Mouse (Mus musculus): ENCODE measurements around the gene Map3k13. TPM values are rescaled to one million over a fixed set of nuclear protein-coding genes. Genes with fewer than 3 reads are reported as not detected.

Map3k13 gene
- polyA plus RNA-seq, 1 experiment, result 2.3 TPM

GRCm38 (mm10) chr16:21814861-21815668 lies 20.9 kb downstream of the Map3k13 start:
- Histone ChIP-seq H3K27ac (ENCODE audit: control insufficient read depth, insufficient read depth, low read length) (no peak overlapping the region), H3K36me3 (ENCODE audit: control insufficient read depth, insufficient read depth, low read length) (no peaks in the 10 kb centered on the region), H3K4me3 (ENCODE audit: control insufficient read depth, insufficient read depth, low read length) (no peak overlapping the region), H3K4me1 (replicated peaks; ENCODE audit: control insufficient read depth, insufficient read depth, low read length) (peaks cover 3% of the 10 kb centered on the region; the same call in 1 of the 2 replicates), H3K27me3 (ENCODE audit: control insufficient read depth, insufficient read depth, low read length) (no peaks in the 10 kb centered on the region)
- TF ChIP-seq CTCF (IDR thresholded peaks at IDR 0.05; ENCODE audit: borderline replicate concordance, control insufficient read depth, extremely low read depth, insufficient read depth, low read length, poor library complexity) (no peak), POLR2A (IDR thresholded peaks at IDR 0.05; ENCODE audit: control insufficient read depth, extremely low read depth, insufficient read depth, low read length, poor library complexity) (no peak)
- WGBS, result 67% methylated on average over 11 of the region's 11 CpGs
- DNase-seq, result no peak

GRCm38 (mm10) chr16:21815669-21816010 lies 21.5 kb downstream of the Map3k13 start:
- Histone ChIP-seq H3K27me3 (ENCODE audit: control insufficient read depth, insufficient read depth, low read length) (no peaks in the 10 kb centered on the region), H3K36me3 (ENCODE audit: control insufficient read depth, insufficient read depth, low read length) (no peaks in the 10 kb centered on the region), H3K4me1 (replicated peaks; ENCODE audit: control insufficient read depth, insufficient read depth, low read length) (peaks cover 6% of the 10 kb centered on the region), H3K27ac (ENCODE audit: control insufficient read depth, insufficient read depth, low read length) (no peak overlapping the region), H3K4me3 (ENCODE audit: control insufficient read depth, insufficient read depth, low read length) (no peak overlapping the region)
- no peak for DNase-seq
- TF ChIP-seq POLR2A (IDR thresholded peaks at IDR 0.05; ENCODE audit: control insufficient read depth, extremely low read depth, insufficient read depth, low read length, poor library complexity), result no peak
- no peak for TF ChIP-seq CTCF (IDR thresholded peaks at IDR 0.05; ENCODE audit: borderline replicate concordance, control insufficient read depth, extremely low read depth, insufficient read depth, low read length, poor library complexity)
- WGBS, result 95% methylated on average over 7 of the region's 7 CpGs

- no peak for TF ChIP-seq CTCF (IDR thresholded peaks at IDR 0.05; ENCODE audit: borderline replicate concordance, control insufficient read depth, extremely low read depth, insufficient read depth, low read length, poor library complexity)
- TF ChIP-seq POLR2A (IDR thresholded peaks at IDR 0.05; ENCODE audit: control insufficient read depth, extremely low read depth, insufficient read depth, low read length, poor library complexity), result no peak
- Histone ChIP-seq H3K36me3 (ENCODE audit: control insufficient read depth, insufficient read depth, low read length) (no peaks in the 10 kb centered on the region), H3K4me1 (replicated peaks; ENCODE audit: control insufficient read depth, insufficient read depth, low read length) (peaks cover 9% of the 10 kb centered on the region), H3K27me3 (ENCODE audit: control insufficient read depth, insufficient read depth, low read length) (no peaks in the 10 kb centered on the region), H3K27ac (ENCODE audit: control insufficient read depth, insufficient read depth, low read length) (no peak overlapping the region), H3K4me3 (ENCODE audit: control insufficient read depth, insufficient read depth, low read length) (no peak overlapping the region)
- WGBS, result 58% methylated on average over 9 of the region's 9 CpGs
- no peak for DNase-seq
Observed at GRCm38 (mm10) chr16:21818132-21818531, 24.0 kb downstream of the Map3k13 start.

DNA sequence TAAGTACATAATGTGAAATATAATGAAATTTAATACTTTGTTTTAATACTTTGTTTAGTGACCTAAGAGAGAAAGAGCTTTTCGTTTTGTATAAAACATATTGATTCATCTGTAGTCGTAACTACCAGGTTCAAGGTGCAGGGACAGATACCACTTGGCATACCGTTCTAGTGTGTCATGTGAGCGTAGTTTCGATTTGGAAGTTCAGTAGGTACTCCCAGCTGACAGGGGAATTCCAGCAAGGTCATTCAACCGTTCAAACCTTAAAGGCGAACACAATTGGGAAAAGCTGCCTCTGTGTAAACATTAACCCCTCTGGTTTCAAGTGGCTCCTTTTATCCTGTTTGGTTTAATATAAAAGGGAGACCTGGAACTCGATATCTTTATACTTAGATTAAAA lies 24.5 kb downstream of the Map3k13 start:
- Histone ChIP-seq H3K4me1 (replicated peaks; ENCODE audit: control insufficient read depth, insufficient read depth, low read length) (peaks cover 7% of the 10 kb centered on the region), H3K27me3 (ENCODE audit: control insufficient read depth, insufficient read depth, low read length) (no peaks in the 10 kb centered on the region), H3K4me3 (ENCODE audit: control insufficient read depth, insufficient read depth, low read length) (no peak overlapping the region), H3K27ac (ENCODE audit: control insufficient read depth, insufficient read depth, low read length) (no peak overlapping the region), H3K36me3 (ENCODE audit: control insufficient read depth, insufficient read depth, low read length) (no peaks in the 10 kb centered on the region)
- 83% methylated on average over 8 of the region's 8 CpGs for WGBS
- TF ChIP-seq POLR2A (IDR thresholded peaks at IDR 0.05; ENCODE audit: control insufficient read depth, extremely low read depth, insufficient read depth, low read length, poor library complexity), result no peak
- no peak for TF ChIP-seq CTCF (IDR thresholded peaks at IDR 0.05; ENCODE audit: borderline replicate concordance, control insufficient read depth, extremely low read depth, insufficient read depth, low read length, poor library complexity)
- no peak for DNase-seq

DNA sequence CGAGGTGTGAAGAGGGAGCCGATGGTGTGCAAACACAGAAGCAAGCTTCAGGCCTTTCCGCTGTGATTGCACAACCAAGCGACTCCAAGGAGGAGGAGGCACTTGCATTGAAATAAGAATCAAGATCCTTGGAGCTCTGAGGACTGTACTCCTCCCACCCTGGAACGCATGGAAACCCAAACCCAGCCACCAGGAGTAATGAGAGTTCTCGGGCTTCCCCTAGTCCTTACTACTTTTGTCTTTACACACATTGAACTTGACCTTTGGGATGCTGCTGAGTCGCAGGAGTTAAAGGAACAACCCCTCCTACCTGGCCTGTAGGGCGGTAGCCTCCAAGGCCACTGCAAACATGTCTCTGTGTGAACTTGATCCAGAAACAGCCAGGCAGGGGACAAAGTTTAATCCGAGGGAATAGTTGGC lies 31.5 kb downstream of the Map3k13 start:
- no peak overlapping the region for H3K4me3 ChIP-seq (ENCODE audit: control insufficient read depth, insufficient read depth, low read length)
- H3K27me3 ChIP-seq (ENCODE audit: control insufficient read depth, insufficient read depth, low read length), result no peaks in the 10 kb centered on the region
- H3K27ac ChIP-seq (ENCODE audit: control insufficient read depth, insufficient read depth, low read length), result peak overlapping the region; percentile 12; the same call in 1 of the 2 replicates
- WGBS, result 89% methylated on average over 9 of the region's 9 CpGs
- no peaks in the 10 kb centered on the region for H3K36me3 ChIP-seq (ENCODE audit: control insufficient read depth, insufficient read depth, low read length)
- no peak for TF ChIP-seq POLR2A (IDR thresholded peaks at IDR 0.05; ENCODE audit: control insufficient read depth, extremely low read depth, insufficient read depth, low read length, poor library complexity)
- no peak for TF ChIP-seq CTCF (IDR thresholded peaks at IDR 0.05; ENCODE audit: borderline replicate concordance, control insufficient read depth, extremely low read depth, insufficient read depth, low read length, poor library complexity)
- peaks cover 20% of the 10 kb centered on the region for H3K4me1 ChIP-seq (replicated peaks; ENCODE audit: control insufficient read depth, insufficient read depth, low read length)
- no peak for DNase-seq

- H3K27ac ChIP-seq (ENCODE audit: control insufficient read depth, insufficient read depth, low read length), result no peak overlapping the region
Observed at GRCm38 (mm10) chr16:21827153-21827552, 33.0 kb downstream of the Map3k13 start.

More at GRCm38 (mm10) chr16:21827153-21827552, 33.0 kb downstream of the Map3k13 start:
- TF ChIP-seq CTCF (IDR thresholded peaks at IDR 0.05; ENCODE audit: borderline replicate concordance, control insufficient read depth, extremely low read depth, insufficient read depth, low read length, poor library complexity) (no peak), POLR2A (IDR thresholded peaks at IDR 0.05; ENCODE audit: control insufficient read depth, extremely low read depth, insufficient read depth, low read length, poor library complexity) (no peak)
- H3K4me1 ChIP-seq (replicated peaks; ENCODE audit: control insufficient read depth, insufficient read depth, low read length), result peaks cover 25% of the 10 kb centered on the region
- no peaks in the 10 kb centered on the region for H3K36me3 ChIP-seq (ENCODE audit: control insufficient read depth, insufficient read depth, low read length)
- no peak for DNase-seq
- H3K4me3 ChIP-seq (ENCODE audit: control insufficient read depth, insufficient read depth, low read length), result no peak overlapping the region
- H3K27me3 ChIP-seq (ENCODE audit: control insufficient read depth, insufficient read depth, low read length), result no peaks in the 10 kb centered on the region
- WGBS, result 23% methylated on average over 4 of the region's 4 CpGs
